Mouse (Mus musculus) cortical plate, adult 2 months (tissue): ENCODE measurements around the gene Tectb.

Source experiments
- CTCF ChIP-seq: fragments of 200-500 bp; IDR thresholded peaks from 2 replicates; pipeline ENCODE4 v1.5.1; 2011; ENCODE audit warnings: mild to moderate bottlenecking, control low read depth, low read length; ENCODE audit not compliant: insufficient read depth; ENCODE audit errors: extremely low read depth
- POLR2A ChIP-seq: fragments of 200-500 bp; IDR thresholded peaks from 2 replicates; pipeline ENCODE4 v1.6.1; 2011; ENCODE audit warnings: mild to moderate bottlenecking, low read length, control low read depth; ENCODE audit not compliant: insufficient read depth; ENCODE audit errors: extremely low read depth

DNA sequence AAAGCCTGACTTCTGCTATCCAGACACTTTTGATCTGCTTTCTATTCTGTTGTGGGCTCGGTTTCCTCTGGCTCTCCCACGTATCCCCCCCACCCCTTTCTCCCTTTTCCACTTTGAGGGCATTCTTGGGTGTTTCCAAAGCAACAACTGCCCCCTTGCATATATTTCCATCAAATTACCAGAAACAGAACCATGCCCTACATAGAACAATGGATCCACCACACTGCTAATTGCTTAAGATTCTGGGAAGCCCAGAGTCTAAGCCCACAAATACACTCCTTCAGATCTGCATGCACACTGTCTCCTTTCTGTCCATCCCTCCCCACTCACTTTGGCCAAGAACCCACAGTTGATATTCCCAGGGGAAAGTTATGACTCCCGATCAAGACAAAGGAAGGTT lies 5.1 kb downstream of the Tectb start:
- TF ChIP-seq CTCF (no peak), POLR2A (no peak)
